Mouse (Mus musculus): ENCODE results near the gene Rab11fip4.
"Not testable (repeated sequence)": the region's sequence is repeated elsewhere in the genome, so short reads cannot be mapped to it uniquely, and the experiment has no call there.

Gene Rab11fip4

GRCm38 (mm10) chr11:79680559-79680958 lies 89.5 kb downstream of the Rab11fip4 start:
- DNase-seq = no peak

GRCm38 (mm10) chr11:79681182-79681581 lies 90.2 kb downstream of the Rab11fip4 start:
- no peak for DNase-seq

DNA sequence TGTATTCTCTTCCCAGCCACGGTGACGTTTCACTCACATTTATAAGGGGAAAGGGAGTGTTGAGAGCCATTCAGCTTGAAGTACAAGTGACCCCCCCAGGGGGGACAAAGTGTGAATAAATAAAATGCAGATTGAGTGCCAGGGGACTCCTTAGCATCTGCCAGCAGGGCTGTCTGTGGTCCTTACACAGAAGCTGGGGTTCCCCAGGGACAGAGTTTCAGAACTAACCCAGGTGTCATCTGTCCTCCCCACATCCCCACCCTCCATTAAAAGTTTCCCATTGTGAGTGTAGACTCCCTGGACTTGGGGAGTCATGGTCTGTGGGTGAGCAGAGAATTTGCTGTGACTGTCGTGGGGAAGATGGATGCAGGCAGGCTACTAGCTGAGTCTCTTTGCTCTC lies 90.8 kb downstream of the Rab11fip4 start:
- no peak for DNase-seq

GRCm38 (mm10) chr11:79685109-79685508 lies 94.1 kb downstream of the Rab11fip4 start:
- no peak for DNase-seq

DNA sequence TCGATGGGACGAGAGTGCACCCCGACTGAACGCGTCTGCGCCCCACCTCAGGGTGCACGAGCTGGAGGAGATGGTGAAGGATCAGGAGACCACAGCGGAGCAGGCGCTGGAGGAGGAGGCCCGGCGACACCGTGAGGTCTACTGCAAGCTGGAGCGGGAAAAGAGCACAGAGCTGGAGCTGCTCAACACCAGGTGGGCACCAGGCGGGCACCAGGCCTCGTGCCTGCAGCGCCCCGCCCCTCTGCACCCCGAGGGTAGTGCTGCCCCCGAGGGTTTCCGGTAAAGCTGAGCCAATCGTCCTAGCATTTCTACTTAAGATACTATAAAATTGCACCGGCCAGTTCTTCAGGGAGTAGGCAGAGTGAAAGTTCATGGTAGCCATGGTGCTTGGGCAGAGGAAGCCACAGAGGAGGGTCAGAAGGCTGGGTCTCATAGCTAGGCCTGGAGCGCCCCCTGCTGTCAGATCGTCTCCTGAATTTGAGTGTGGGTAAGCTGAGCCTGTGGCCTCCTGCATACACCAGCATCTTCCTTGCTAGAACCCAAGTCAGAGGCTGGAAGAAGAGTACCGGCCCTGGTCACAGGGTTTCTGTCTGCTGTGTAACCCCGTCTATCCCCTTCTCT lies 95.6 kb downstream of the Rab11fip4 start:
- peak; percentile 95 to 97 for DNase-seq

DNA sequence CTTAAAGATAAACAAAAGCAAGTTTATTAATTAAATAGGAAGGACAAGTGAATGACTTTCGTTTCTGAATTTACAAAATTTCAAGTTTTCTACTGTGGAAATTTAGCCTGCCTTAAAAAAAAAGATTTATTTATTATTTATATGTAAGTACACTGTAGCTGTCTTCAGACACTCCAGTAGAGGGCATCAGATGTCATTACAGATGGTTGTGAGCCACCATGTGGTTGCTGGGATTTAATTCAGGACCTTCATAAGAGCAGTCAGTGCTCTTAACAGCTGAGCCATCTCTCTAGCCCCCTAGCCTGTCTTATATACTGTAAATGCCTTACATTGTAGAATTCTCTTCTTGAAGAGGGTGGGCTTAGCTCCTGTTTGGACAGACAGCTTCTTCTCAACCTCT lies 98.9 kb downstream of the Rab11fip4 start:
- DNase-seq = no peak

DNA sequence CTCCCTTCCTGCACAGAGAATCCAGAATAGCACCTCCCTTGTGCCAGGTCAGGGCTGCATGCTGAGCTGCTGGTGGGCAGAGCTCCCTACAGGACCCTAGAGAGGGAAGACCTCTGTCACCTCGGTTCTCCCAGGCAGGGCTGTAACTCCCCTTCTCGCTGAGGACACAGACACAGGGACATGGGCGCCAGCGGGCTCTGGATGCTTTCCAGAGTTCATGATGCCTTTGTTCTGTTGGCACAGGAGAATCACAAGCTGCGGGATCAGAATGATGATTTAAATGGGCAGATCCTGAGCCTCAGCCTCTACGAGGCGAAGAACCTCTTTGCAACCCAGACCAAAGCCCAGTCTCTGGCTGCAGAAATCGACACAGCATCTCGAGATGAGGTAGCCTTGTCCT lies 100.5 kb downstream of the Rab11fip4 start:
- no peak for DNase-seq

- DNase-seq = no peak
Observed at GRCm38 (mm10) chr11:79696390-79697307, 105.6 kb downstream of the Rab11fip4 start.

DNA sequence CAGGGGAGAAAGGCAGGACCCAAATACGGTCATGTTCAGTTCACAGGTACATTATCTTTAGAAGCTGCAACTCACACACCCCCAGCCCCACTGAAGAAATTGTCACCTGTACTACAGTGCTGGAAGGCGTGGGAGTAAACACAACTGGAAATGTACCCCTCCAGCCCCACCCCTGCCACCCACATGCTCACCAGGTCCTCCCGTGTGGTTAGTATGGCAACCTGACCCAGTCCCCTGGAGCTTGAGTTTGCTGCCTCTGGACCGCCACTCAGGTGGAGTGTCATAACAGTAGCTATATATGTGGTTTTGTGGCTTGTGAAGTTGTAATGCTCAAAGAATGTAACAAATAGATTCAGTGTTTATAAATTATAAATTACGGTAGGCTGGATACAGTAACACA lies 107.1 kb downstream of the Rab11fip4 start:
- no peak for DNase-seq

- DNase-seq = not testable (repeated sequence)
Observed at GRCm38 (mm10) chr11:79698542-79698941, 107.5 kb downstream of the Rab11fip4 start.

- no peak for DNase-seq
Observed at GRCm38 (mm10) chr11:79701466-79701865, 110.5 kb downstream of the Rab11fip4 start.

GRCm38 (mm10) chr11:79702092-79702491 lies 111.1 kb downstream of the Rab11fip4 start:
- DNase-seq = no peak

- DNase-seq = peak; percentile 39 to 67
Observed at GRCm38 (mm10) chr11:79703452-79703851, 112.4 kb downstream of the Rab11fip4 start.

DNA sequence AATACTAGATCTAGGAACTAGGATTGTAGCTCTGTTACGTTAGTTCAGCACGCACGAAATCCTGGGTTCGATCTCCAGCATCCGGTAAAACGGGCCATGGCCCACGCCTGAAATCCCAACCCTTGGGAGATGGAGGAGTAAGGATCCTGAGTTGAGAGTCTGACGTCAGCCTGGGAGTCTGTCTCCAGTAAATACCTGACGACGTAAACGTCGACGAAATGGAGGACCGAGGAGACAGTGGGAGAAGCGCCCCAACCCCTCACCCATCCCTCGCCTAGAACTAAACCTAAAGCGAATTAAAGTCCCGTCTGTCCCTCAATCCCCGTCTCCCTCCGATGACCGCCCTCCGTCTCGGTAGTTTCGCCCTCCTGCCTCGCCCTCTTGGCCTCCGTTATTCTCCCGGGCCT lies 112.9 kb downstream of the Rab11fip4 start:
- no peak for DNase-seq

GRCm38 (mm10) chr11:79704318-79705150 lies 113.5 kb downstream of the Rab11fip4 start:
- DNase-seq = peak; percentile 98

DNA sequence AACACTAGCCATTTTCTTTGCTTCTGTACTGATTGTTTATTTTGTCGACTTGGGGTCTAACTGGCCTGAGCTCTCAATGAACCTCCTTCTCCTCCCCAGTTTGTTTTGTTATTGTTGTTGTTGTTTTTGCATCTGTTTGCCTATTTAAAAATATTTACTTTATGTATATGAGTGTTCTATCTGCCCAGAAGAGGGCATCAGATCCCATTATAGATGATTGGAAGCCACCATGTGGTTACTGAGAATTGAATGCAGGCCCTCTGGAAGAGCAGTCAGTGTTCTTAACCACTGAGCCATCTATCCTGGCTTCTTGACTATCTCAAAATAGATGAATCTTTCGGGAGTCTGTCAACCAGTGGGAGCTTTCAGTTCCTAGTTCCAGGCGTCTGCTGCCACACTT lies 116.1 kb downstream of the Rab11fip4 start:
- DNase-seq = no peak

- peak; percentile 91 to 94 for DNase-seq
Observed at GRCm38 (mm10) chr11:79710868-79711765, 120.1 kb downstream of the Rab11fip4 start.

- peak in 1 of 2 experiments; percentile 45 for DNase-seq
Observed at GRCm38 (mm10) chr11:79711766-79712369, 120.9 kb downstream of the Rab11fip4 start.

GRCm38 (mm10) chr11:79713184-79713583 lies 122.2 kb downstream of the Rab11fip4 start:
- DNase-seq = peak; percentile 40 to 63

DNA sequence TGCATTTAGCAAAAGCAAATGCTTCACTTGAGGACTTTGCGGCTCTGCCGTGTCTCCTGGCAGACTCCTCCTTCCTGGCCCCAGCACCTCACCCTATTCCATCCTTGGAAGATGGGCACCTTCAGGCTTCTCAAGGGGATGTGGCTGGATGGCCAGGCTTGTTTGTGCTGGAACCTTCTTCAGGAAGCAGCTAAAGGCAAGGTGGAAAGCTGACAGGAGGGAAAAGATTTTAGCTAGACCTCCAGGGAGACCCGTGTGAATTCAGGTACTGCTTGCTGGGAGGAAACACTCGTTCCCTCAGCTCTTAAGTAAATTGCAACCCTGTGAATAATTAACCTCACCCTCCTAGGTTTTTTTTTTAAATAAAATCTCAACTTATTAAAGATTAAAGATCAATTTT lies 122.7 kb downstream of the Rab11fip4 start:
- no peak for DNase-seq

DNA sequence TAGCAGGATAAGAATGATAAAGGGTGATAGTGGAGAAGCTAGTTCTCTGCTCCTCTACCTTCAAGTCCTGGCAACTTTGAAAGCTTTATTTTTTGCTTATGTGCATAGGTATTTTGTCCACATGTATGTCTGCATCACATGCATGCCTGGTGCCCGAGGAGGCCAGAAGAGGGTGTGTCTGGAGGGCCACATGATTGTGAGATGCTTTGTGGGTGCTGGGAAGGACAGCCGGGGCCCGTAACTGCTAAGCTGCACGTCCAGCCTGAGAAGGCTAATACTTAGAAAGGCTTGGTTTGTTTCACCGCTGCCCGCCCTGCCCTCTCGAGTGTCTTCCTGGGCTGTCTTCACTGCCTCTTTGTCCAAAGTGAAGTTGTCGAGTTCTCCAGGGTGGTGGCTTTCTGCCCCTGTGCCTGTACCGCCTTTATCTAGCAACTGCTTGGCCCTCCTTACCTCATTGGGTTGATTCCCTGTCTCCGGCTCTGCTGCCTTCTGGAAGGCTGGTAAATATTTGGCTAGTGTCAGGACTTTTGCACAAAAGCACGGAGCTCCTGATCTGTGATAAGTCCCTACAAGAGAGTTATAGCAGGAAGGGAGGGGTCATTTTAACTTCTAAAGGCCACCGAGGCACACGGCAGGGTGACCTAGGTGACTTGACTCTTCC lies 123.2 kb downstream of the Rab11fip4 start:
- peak in 1 of 2 experiments; percentile 39 for DNase-seq

All from kidney, postnatal 4 days (tissue).